Mouse (Mus musculus) CH12.LX (cell line): ENCODE measurements around the gene Adamts10.

Experiments used
- CHD2 ChIP-seq: IDR thresholded peaks from 2 replicates; pipeline ENCODE4 v1.6.1; 2011; ENCODE audit warnings: low read length, improper control_type of control experiment
- CTCF ChIP-seq, 2 experiments: IDR thresholded peaks in 1 of 2; conservative IDR thresholded peaks in 1 of 2; 2 replicates each; pipeline ENCODE4 v1.5.1; 2011 to 2012; ENCODE audit warnings: low read depth in 2 of 2, low read length in 2 of 2, improper control_type of control experiment in 1 of 2, inconsistent platforms in 1 of 2, mild to moderate bottlenecking in 1 of 2, moderate library complexity in 1 of 2
- E2F4 ChIP-seq: IDR thresholded peaks from 2 replicates; pipeline ENCODE4 v1.6.1; 2011; ENCODE audit warnings: low read depth, low read length, improper control_type of control experiment; ENCODE audit not compliant: insufficient replicate concordance
- EP300 ChIP-seq: IDR thresholded peaks from 2 replicates; pipeline ENCODE4 v1.6.1; 2011; ENCODE audit warnings: low read length, improper control_type of control experiment
- ETS1 ChIP-seq: conservative IDR thresholded peaks from 2 replicates; pipeline ENCODE4 v1.6.1; 2012; ENCODE audit warnings: low read depth, mild to moderate bottlenecking, inconsistent platforms, low read length, improper control_type of control experiment, moderate library complexity
- HCFC1 ChIP-seq: IDR thresholded peaks from 2 replicates; pipeline ENCODE4 v1.6.1; 2012; ENCODE audit warnings: low read depth, mild to moderate bottlenecking, inconsistent platforms, low read length, improper control_type of control experiment
- KAT2A ChIP-seq: IDR thresholded peaks from 2 replicates; pipeline ENCODE4 v1.6.1; 2012; ENCODE audit warnings: low read length, improper control_type of control experiment, inconsistent platforms; ENCODE audit not compliant: insufficient replicate concordance
- MAFK ChIP-seq: IDR thresholded peaks from 2 replicates; pipeline ENCODE4 v1.6.1; 2011; ENCODE audit warnings: low read length, improper control_type of control experiment; ENCODE audit not compliant: insufficient replicate concordance
- MXI1 ChIP-seq: IDR thresholded peaks from 2 replicates; pipeline ENCODE4 v1.6.1; 2011; ENCODE audit warnings: mild to moderate bottlenecking, low read depth, low read length, improper control_type of control experiment
- POLR2A ChIP-seq: IDR thresholded peaks from 2 replicates; pipeline ENCODE4 v1.6.1; 2011; ENCODE audit warnings: low read depth, mild to moderate bottlenecking, improper control_type of control experiment, low read length
- SIN3A ChIP-seq: IDR thresholded peaks from 2 replicates; pipeline ENCODE4 v1.6.1; 2012; ENCODE audit warnings: low read length, improper control_type of control experiment, inconsistent platforms
- TBP ChIP-seq: conservative IDR thresholded peaks from 2 replicates; pipeline ENCODE4 v1.6.1; 2011; ENCODE audit warnings: low read depth, low read length, improper control_type of control experiment
- USF1 ChIP-seq: IDR thresholded peaks from 2 replicates; pipeline ENCODE4 v1.6.1; 2014; ENCODE audit warnings: low read depth, mild to moderate bottlenecking, inconsistent platforms, low read length, improper control_type of control experiment
- ZKSCAN1 ChIP-seq: IDR thresholded peaks from 2 replicates; pipeline ENCODE4 v1.6.1; 2012; ENCODE audit warnings: low read depth, inconsistent platforms, low read length, improper control_type of control experiment, borderline replicate concordance

DNA sequence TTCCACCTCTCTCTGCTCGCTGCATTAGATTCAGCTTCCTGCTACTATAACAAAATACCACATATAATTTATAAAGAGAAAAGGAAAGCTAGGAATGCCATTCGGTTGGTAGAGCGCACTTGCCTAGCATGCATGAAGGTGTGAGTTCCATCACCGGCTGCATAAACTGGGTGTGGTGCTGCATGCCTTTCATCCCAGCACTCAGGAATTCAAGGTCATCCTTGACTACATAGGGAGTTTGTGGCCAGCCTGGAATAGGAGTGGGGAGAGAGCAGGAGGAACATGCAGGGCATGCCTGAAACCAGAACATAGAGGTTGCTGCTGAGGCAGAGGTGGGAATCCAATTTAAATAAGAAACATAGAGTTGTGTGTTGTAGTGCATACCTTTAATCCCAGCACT lies 60.1 kb downstream of the Adamts10 start:
- no peak for TF ChIP-seq EP300
- TF ChIP-seq POLR2A: no peak
- TF ChIP-seq MAFK: no peak
- TF ChIP-seq MXI1: no peak
- TF ChIP-seq HCFC1: no peak
- no peak for TF ChIP-seq SIN3A
- no peak for TF ChIP-seq ZKSCAN1
- TF ChIP-seq CTCF (conservative IDR thresholded peaks at IDR 0.05 in 1 of 2, IDR thresholded peaks at IDR 0.05 in 1 of 2; ENCODE audit: low read depth in 2 of 2, low read length in 2 of 2): no peak
- TF ChIP-seq USF1: no peak
- TF ChIP-seq TBP: no peak
- no peak for TF ChIP-seq ETS1
- no peak for TF ChIP-seq CHD2
- no peak for TF ChIP-seq E2F4
- TF ChIP-seq KAT2A: no peak
